Mouse (Mus musculus): ENCODE measurements at regions not wholly inside any gene's neighbourhood (a gene's known extent, or its start where the extent isn't known, plus 50 kb on each side); places are given as distances from the start of the nearest gene placed in this dataset.

GRCm38 (mm10) chr4:91674318-91674949, 273.8 kb upstream of the Elavl2 start:
- DNase-seq: peak; percentile 52

- DNase-seq: no peak
These were observed 272.7 kb upstream of the Elavl2 start for GRCm38 (mm10) chr4:91673325-91673724.

All from retina, postnatal 1 day (tissue).